Mouse (Mus musculus) thymus, adult 2 months (tissue): Measurements from ENCODE around the gene 2510009E07Rik. TPM values are rescaled to one million over a fixed set of nuclear protein-coding genes. Genes with fewer than 3 reads are reported as not detected.

Source experiments
- DNase-seq: peaks from one replicate; pipeline ENCODE4 v3.0.0; 2021
- H3K27ac ChIP-seq: fragments of 200-500 bp; 2 replicates; pipeline ENCODE4 v1.5.1; 2012; ENCODE audit warnings: low read length, control low read depth; ENCODE audit not compliant: control insufficient read depth, insufficient read depth
- H3K27me3 ChIP-seq: fragments of 200-500 bp; 2 replicates; pipeline ENCODE4 v1.6.1; 2012; ENCODE audit warnings: mild to moderate bottlenecking, low read length, moderate library complexity, mixed read lengths; ENCODE audit not compliant: control insufficient read depth, insufficient read depth
- H3K36me3 ChIP-seq: fragments of 200-500 bp; 2 replicates; pipeline ENCODE4 v1.6.1; 2012; ENCODE audit warnings: mild to moderate bottlenecking, low read length, moderate library complexity; ENCODE audit not compliant: control insufficient read depth, insufficient read depth
- H3K4me1 ChIP-seq: fragments of 200-500 bp; replicated peaks from 2 replicates; pipeline ENCODE4 v1.6.1; 2012; ENCODE audit warnings: low read length; ENCODE audit not compliant: control insufficient read depth, insufficient read depth
- H3K4me3 ChIP-seq: fragments of 200-500 bp; 2 replicates; pipeline ENCODE4 v1.5.1; 2012; ENCODE audit warnings: mild to moderate bottlenecking, low read length, control low read depth, moderate library complexity; ENCODE audit not compliant: control insufficient read depth, insufficient read depth
- CTCF ChIP-seq: fragments of 200-500 bp; IDR thresholded peaks from 2 replicates; pipeline ENCODE4 v1.5.1; 2012; ENCODE audit warnings: mild to moderate bottlenecking, control low read depth, low read length, moderate library complexity, borderline replicate concordance; ENCODE audit not compliant: control insufficient read depth, poor library complexity, insufficient read depth; ENCODE audit errors: extremely low read depth
- POLR2A ChIP-seq: fragments of 200-500 bp; IDR thresholded peaks from 2 replicates; pipeline ENCODE4 v1.6.1; 2012; ENCODE audit warnings: mild to moderate bottlenecking, low read length, control low read depth, moderate library complexity; ENCODE audit not compliant: control insufficient read depth, poor library complexity, insufficient read depth; ENCODE audit errors: extremely low read depth
- WGBS: fragments of 180-500 bp; shearing (Covaris S2); methylation state at CpG from one replicate; pipeline ENCODE4 v1.1.7; 2018; 5-methylcytosine and 5-hydroxymethylcytosine counted together
- polyA plus RNA-seq: library from polyadenylated mRNA; depleted of rRNA; stranded (reverse); fragments of >200 nt; gene quantifications from 2 replicates; pipeline ENCODE4 v1.2.3, GENCODE M21; 2012

The 2510009E07Rik gene
- polyA plus RNA-seq, 1 experiment = 12.4 TPM

GRCm38 (mm10) chr16:21655961-21656360 is 38.5 kb downstream of the 2510009E07Rik start:
- no peak overlapping the region for H3K27ac ChIP-seq
- 95% methylated on average over 9 of the region's 9 CpGs for WGBS
- H3K4me1 ChIP-seq = no peaks in the 10 kb centered on the region
- H3K36me3 ChIP-seq = no peaks in the 10 kb centered on the region
- TF ChIP-seq POLR2A (no peak), CTCF (no peak)
- no peak for DNase-seq
- no peak overlapping the region for H3K4me3 ChIP-seq
- no peaks in the 10 kb centered on the region for H3K27me3 ChIP-seq

- Histone ChIP-seq H3K27me3 (no peaks in the 10 kb centered on the region), H3K4me3 (no peak overlapping the region), H3K4me1 (no peaks in the 10 kb centered on the region), H3K27ac (no peak overlapping the region), H3K36me3 (no peaks in the 10 kb centered on the region)
- no peak for DNase-seq
- TF ChIP-seq CTCF = no peak
- no peak for TF ChIP-seq POLR2A
- 85% methylated on average over 6 of the region's 6 CpGs for WGBS
These were observed 39.2 kb downstream of the 2510009E07Rik start for GRCm38 (mm10) chr16:21655291-21655690.

GRCm38 (mm10) chr16:21654384-21654783 is 40.1 kb downstream of the 2510009E07Rik start:
- 96% methylated on average over 5 of the region's 5 CpGs for WGBS
- TF ChIP-seq CTCF (no peak), POLR2A (no peak)
- Histone ChIP-seq H3K4me1 (no peaks in the 10 kb centered on the region), H3K36me3 (no peaks in the 10 kb centered on the region), H3K4me3 (no peak overlapping the region), H3K27ac (no peak overlapping the region), H3K27me3 (no peaks in the 10 kb centered on the region)
- no peak for DNase-seq

- 89% methylated on average over 15 of the region's 15 CpGs for WGBS
- Histone ChIP-seq H3K4me3 (no peak overlapping the region), H3K36me3 (no peaks in the 10 kb centered on the region), H3K4me1 (no peaks in the 10 kb centered on the region), H3K27me3 (no peaks in the 10 kb centered on the region), H3K27ac (no peak overlapping the region)
- DNase-seq = no peak
- TF ChIP-seq POLR2A (no peak), CTCF (no peak)
These were observed 41.3 kb downstream of the 2510009E07Rik start for GRCm38 (mm10) chr16:21653151-21653550.

- 81% methylated on average over 4 of the region's 4 CpGs for WGBS
- TF ChIP-seq POLR2A (no peak), CTCF (no peak)
- DNase-seq = no peak
- Histone ChIP-seq H3K4me1 (no peaks in the 10 kb centered on the region), H3K27me3 (no peaks in the 10 kb centered on the region), H3K27ac (no peak overlapping the region), H3K4me3 (no peak overlapping the region), H3K36me3 (no peaks in the 10 kb centered on the region)
These were observed 43.3 kb downstream of the 2510009E07Rik start for GRCm38 (mm10) chr16:21651161-21651560.

- Histone ChIP-seq H3K4me1 (no peaks in the 10 kb centered on the region), H3K27ac (no peak overlapping the region), H3K4me3 (no peak overlapping the region), H3K36me3 (no peaks in the 10 kb centered on the region), H3K27me3 (no peaks in the 10 kb centered on the region)
- TF ChIP-seq CTCF = no peak
- 96% methylated on average over 3 of the region's 3 CpGs for WGBS
- no peak for DNase-seq
These were observed 44.2 kb downstream of the 2510009E07Rik start for GRCm38 (mm10) chr16:21650289-21650688.

- Histone ChIP-seq H3K36me3 (no peaks in the 10 kb centered on the region), H3K27ac (no peak overlapping the region), H3K27me3 (no peaks in the 10 kb centered on the region), H3K4me3 (no peak overlapping the region), H3K4me1 (no peaks in the 10 kb centered on the region)
- no peak for DNase-seq
- TF ChIP-seq CTCF = no peak
- no peak for TF ChIP-seq POLR2A
- 57% methylated on average over 4 of the region's 4 CpGs for WGBS
These were observed 45.7 kb downstream of the 2510009E07Rik start for GRCm38 (mm10) chr16:21648800-21649199.
